Mouse (Mus musculus): ENCODE data around the gene Pi4k2a. TPM values are rescaled to one million over a fixed set of nuclear protein-coding genes. Genes with fewer than 3 reads are reported as not detected.

The Pi4k2a gene
- polyA plus RNA-seq, 1 experiment from 2014 or later: 14.5 TPM

DNA sequence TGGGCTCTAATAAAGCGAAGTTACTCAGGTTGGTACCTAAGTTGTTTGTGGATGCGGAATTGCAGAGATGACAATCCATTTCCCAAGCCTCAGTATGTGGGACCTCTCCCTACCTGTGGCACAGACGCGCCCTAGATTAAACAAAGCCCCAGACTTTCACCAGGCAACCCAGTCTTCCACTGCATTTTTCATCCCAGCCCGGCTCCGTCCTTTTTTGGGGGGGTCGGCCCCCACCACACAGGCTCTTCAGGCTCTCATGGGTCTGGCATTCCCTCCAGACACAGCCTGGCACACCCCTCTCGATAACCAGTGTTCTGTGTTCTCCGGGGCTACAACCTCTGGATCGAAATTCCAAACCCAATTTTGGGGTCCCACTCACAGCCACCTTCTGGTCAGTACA is 4.6 kb upstream of the Pi4k2a start:
- Histone ChIP-seq H3K4me2 (peak overlapping the region; percentile 89), H3K9ac (peak overlapping the region; percentile 85), H3K27ac (replicated peaks) (no peak overlapping the region), H3K9me3 (no peaks in the 10 kb centered on the region), H3K4me3 (peak overlapping the region; percentile 78), H3K36me3 (no peaks in the 10 kb centered on the region), H3K4me1 (peaks cover 19% of the 10 kb centered on the region), H3K27me3 (replicated peaks) (no peaks in the 10 kb centered on the region)
- WGBS: 11% methylated on average over 10 of the region's 10 CpGs
- ATAC-seq (ENCODE audit: extremely low read depth, insufficient number of reproducible peaks, low FRiP score, low TSS enrichment): no peak

DNA sequence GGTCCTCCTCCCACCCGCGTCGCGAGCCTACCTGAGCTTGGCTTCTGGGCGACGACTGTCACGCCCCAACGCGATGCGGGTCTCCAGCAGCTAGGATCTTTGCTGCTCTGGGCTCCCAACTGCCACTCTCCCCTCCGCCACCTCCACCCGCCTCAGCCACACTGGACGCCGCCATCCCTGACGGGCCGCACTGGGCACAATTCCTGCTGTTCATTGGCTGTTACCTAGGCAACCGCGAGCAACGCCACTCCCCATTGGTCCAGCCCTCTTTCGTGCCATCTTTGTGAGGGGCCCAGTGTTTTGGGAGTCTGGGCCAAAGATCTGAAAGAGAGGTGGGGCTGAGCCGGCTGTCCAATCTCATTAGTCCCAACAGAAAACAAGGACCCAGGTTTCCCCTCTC is 4.1 kb upstream of the Pi4k2a start, which contains the start of gene Morn4:
Gene Morn4, minus strand, starts transcription at position 192 of the 400 bp plus-strand sequence.
- no peak for ATAC-seq (ENCODE audit: extremely low read depth, insufficient number of reproducible peaks, low FRiP score, low TSS enrichment)
- Histone ChIP-seq H3K9me3 (no peaks in the 10 kb centered on the region), H3K4me3 (peak within 1 kb of the TSS; percentile 78), H3K9ac (peak within 1 kb of the TSS; percentile 85), H3K27ac (replicated peaks) (no peak within 1 kb of the TSS), H3K4me2 (peak within 1 kb of the TSS; percentile 89), H3K27me3 (replicated peaks) (no peaks in the 10 kb centered on the region), H3K4me1 (peaks cover 20% of the 10 kb centered on the region), H3K36me3 (no peaks in the 10 kb centered on the region)
- 0% methylated on average over 21 of the region's 21 CpGs for WGBS

GRCm38 (mm10) chr19:42089103-42089747 is 1.0 kb upstream of the Pi4k2a start:
- Histone ChIP-seq H3K9me3 (no peaks in the 10 kb centered on the region), H3K4me2 (peak overlapping the region; percentile 79), H3K9ac (peak overlapping the region; percentile 78)

DNA sequence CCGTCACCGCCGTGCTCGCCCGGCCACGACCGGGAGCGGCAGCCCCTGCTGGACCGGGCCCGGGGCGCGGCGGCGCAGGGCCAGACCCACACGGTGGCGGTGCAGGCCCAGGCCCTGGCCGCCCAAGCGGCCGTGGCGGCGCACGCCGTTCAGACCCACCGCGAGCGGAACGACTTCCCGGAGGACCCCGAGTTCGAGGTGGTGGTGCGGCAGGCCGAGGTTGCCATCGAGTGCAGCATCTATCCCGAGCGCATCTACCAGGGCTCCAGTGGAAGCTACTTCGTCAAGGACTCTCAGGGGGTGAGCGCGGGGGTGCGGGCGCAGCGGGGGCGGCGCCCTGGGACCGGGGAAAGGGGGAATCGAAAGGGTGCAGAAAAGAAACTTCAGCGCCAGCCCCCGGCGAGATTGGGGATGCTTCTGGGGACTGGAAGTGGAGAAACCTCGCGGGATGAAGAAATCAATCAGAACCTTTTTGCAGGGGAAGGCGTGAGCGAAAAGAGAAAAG is 419 bp downstream of the Pi4k2a start:
- H3K4me3 ChIP-seq: peak overlapping the region; percentile 96
- under 1% methylated on average over 51 of the region's 52 CpGs for WGBS
- peak overlapping the region; percentile 73 for H3K4me2 ChIP-seq
- peak overlapping the region; percentile 91 for H3K9ac ChIP-seq
- peaks cover 27% of the 10 kb centered on the region for H3K4me1 ChIP-seq
- H3K36me3 ChIP-seq: peaks cover 22% of the 10 kb centered on the region
- H3K27ac ChIP-seq (replicated peaks): peak overlapping the region; percentile 91
- peak; percentile 50 for ATAC-seq (ENCODE audit: extremely low read depth, insufficient number of reproducible peaks, low FRiP score, low TSS enrichment)
- no peaks in the 10 kb centered on the region for H3K9me3 ChIP-seq
- no peaks in the 10 kb centered on the region for H3K27me3 ChIP-seq (replicated peaks)

More at GRCm38 (mm10) chr19:42089103-42089747, 1.0 kb upstream of the Pi4k2a start:
- H3K27me3 ChIP-seq (replicated peaks): no peaks in the 10 kb centered on the region
- peaks cover 12% of the 10 kb centered on the region for H3K36me3 ChIP-seq
- 20% methylated on average over 14 of the region's 14 CpGs for WGBS
- peak overlapping the region; percentile 96 for H3K4me3 ChIP-seq
- H3K4me1 ChIP-seq: peaks cover 30% of the 10 kb centered on the region
- peak overlapping the region; percentile 91 for H3K27ac ChIP-seq (replicated peaks)
- ATAC-seq (ENCODE audit: extremely low read depth, insufficient number of reproducible peaks, low FRiP score, low TSS enrichment): no peak

GRCm38 (mm10) chr19:42099406-42099805 is 9.1 kb downstream of the Pi4k2a start:
- no peaks in the 10 kb centered on the region for H3K27me3 ChIP-seq (replicated peaks)
- WGBS: 78% methylated on average over 3 of the region's 3 CpGs
- no peak overlapping the region for H3K27ac ChIP-seq (replicated peaks)
- no peaks in the 10 kb centered on the region for H3K9me3 ChIP-seq
- no peak overlapping the region for H3K4me3 ChIP-seq
- no peak for ATAC-seq (ENCODE audit: extremely low read depth, insufficient number of reproducible peaks, low FRiP score, low TSS enrichment)
- no peaks in the 10 kb centered on the region for H3K4me1 ChIP-seq
- H3K4me2 ChIP-seq: no peak overlapping the region
- no peak overlapping the region for H3K9ac ChIP-seq
- peaks cover 41% of the 10 kb centered on the region for H3K36me3 ChIP-seq

GRCm38 (mm10) chr19:42104681-42105080 is 14.4 kb downstream of the Pi4k2a start:
- WGBS: 89% methylated on average over 9 of the region's 9 CpGs
- Histone ChIP-seq H3K4me3 (no peak overlapping the region), H3K27ac (replicated peaks) (no peak overlapping the region), H3K9ac (no peak overlapping the region), H3K27me3 (replicated peaks) (no peaks in the 10 kb centered on the region), H3K4me2 (no peak overlapping the region), H3K36me3 (peaks cover 54% of the 10 kb centered on the region), H3K9me3 (no peaks in the 10 kb centered on the region), H3K4me1 (no peaks in the 10 kb centered on the region)
- ATAC-seq (ENCODE audit: extremely low read depth, insufficient number of reproducible peaks, low FRiP score, low TSS enrichment): no peak

DNA sequence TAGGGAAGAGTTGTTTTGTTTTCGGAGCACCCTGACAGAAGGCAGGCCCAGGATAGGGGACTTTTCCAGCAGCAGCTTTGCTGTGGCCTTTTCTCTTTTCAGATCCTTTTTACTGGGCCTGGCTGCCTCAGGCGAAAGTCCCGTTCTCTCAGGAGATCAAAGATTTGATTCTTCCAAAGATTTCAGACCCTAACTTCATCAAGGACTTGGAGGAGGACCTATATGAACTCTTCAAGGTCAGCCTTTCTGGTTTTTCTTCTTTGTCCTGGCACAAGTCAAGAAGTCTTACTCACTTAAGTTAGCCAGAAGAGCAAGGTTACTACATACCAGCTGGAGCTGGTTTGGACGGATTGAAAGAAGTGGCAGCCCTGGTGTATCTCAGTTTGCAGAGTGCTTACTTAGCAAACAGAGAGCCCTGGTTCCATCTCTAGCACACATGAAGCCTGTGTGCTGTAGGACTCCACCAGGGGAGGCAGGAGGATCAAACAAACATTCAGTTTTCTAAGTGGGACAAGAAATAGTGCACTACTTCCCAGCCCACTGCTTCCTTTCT is 25.6 kb downstream of the Pi4k2a start:
- Histone ChIP-seq H3K9ac (no peak overlapping the region), H3K27me3 (replicated peaks) (no peaks in the 10 kb centered on the region), H3K4me2 (no peak overlapping the region), H3K4me1 (no peaks in the 10 kb centered on the region), H3K27ac (replicated peaks) (no peak overlapping the region), H3K36me3 (peaks cover 83% of the 10 kb centered on the region), H3K4me3 (no peak overlapping the region), H3K9me3 (no peaks in the 10 kb centered on the region)
- ATAC-seq (ENCODE audit: extremely low read depth, insufficient number of reproducible peaks, low FRiP score, low TSS enrichment): no peak
- 86% methylated on average over 4 of the region's 4 CpGs for WGBS

DNA sequence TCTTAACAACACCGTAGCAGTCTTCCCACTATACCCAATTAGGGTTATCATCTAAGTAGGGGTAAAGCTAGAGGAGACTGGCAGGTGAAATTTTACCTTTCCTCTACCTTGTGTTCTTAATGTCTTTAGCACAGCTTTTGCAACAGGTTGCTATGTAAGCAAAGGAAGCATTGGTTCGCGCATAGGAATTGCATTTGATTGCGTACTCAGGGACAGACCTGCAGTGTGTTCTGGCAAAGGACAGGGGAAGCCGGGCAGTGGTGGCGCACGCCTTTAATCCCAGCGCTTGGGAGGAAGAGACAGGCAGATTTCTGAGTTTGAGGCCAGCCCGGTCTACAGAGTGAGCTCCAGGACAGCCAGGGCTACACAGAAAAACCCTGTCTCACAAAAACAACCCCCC is 27.9 kb downstream of the Pi4k2a start:
- Histone ChIP-seq H3K27ac (replicated peaks) (no peak overlapping the region), H3K9me3 (no peaks in the 10 kb centered on the region), H3K27me3 (replicated peaks) (no peaks in the 10 kb centered on the region), H3K4me3 (no peak overlapping the region), H3K4me1 (no peaks in the 10 kb centered on the region), H3K36me3 (peaks cover 95% of the 10 kb centered on the region), H3K9ac (no peak overlapping the region), H3K4me2 (no peak overlapping the region)
- no peak for ATAC-seq (ENCODE audit: extremely low read depth, insufficient number of reproducible peaks, low FRiP score, low TSS enrichment)
- WGBS: 95% methylated on average over 9 of the region's 9 CpGs

DNA sequence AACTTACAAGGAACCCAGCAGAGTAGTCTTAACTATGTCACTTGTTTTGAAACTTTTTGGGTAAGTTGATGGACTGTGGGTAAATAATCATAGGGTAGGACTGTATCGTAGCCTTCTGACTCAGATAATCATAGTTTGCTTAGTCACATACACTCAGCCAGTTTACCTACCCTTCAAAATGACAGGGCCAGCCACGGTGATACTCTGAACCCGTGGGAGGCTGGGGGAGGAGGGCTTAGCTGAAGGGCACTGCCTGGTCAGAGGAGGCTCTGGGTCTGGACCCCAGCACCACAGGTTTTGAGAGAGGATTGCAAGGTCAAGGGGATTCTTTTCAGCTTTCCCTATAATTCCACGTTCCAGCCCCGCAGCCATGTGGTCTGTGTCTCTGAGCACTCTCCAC is 28.3 kb downstream of the Pi4k2a start:
- Histone ChIP-seq H3K27ac (replicated peaks) (no peak overlapping the region), H3K36me3 (peaks cover 95% of the 10 kb centered on the region), H3K9ac (no peak overlapping the region), H3K27me3 (replicated peaks) (no peaks in the 10 kb centered on the region), H3K4me2 (no peak overlapping the region), H3K9me3 (no peaks in the 10 kb centered on the region), H3K4me3 (no peak overlapping the region), H3K4me1 (0 out of 2 replicates have a peak, but pooled peaks cover 2% of the 10 kb centered on the region)
- no peak for ATAC-seq (ENCODE audit: extremely low read depth, insufficient number of reproducible peaks, low FRiP score, low TSS enrichment)
- WGBS: 75% methylated on average over 5 of the region's 5 CpGs

DNA sequence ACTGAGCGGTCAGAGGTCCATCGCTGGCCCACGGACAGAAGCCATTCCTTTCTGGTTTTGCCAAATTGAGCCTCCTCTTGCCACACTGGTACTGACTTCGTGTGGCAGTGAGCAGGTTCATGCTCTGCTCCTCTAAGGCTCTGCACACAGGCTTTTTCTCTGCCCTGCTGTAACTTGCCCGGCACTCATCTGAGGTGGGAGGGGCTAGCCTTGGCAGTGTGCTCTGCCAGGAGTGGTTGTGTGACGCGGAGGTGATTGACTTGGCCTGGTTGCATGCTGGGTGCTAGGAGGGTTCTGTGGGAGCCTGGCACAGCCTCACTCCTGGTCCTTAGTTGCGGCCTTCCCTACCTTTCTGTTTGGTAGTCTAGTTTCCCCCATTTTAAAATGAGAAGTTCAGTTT is 30.2 kb downstream of the Pi4k2a start:
- WGBS: 86% methylated on average over 8 of the region's 8 CpGs
- peaks cover 94% of the 10 kb centered on the region for H3K36me3 ChIP-seq
- no peaks in the 10 kb centered on the region for H3K9me3 ChIP-seq
- no peak for ATAC-seq (ENCODE audit: extremely low read depth, insufficient number of reproducible peaks, low FRiP score, low TSS enrichment)
- no peak overlapping the region for H3K27ac ChIP-seq (replicated peaks)
- no peak overlapping the region for H3K4me2 ChIP-seq
- H3K4me1 ChIP-seq: peaks cover 15% of the 10 kb centered on the region
- H3K27me3 ChIP-seq (replicated peaks): no peaks in the 10 kb centered on the region
- no peak overlapping the region for H3K9ac ChIP-seq
- no peak overlapping the region for H3K4me3 ChIP-seq

DNA sequence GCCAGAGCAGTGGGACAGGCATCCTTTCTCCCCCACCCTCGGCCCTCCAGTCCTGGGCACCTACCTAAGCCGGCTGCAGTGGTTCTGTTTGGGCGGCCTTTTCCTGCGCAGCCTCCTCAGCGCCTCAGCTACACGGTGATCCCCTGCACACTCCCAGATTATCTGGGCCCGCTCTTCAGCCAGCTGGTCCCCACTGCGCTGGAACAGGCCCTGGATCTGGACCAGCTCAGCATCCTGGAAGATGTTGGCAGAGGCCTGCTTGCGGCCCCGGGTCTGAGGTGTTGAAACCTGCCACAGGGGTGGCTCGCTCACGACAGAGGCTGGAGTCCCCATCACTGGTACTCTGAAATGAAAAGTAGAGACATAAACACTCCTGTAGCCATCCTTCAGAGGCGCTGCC is 34.4 kb downstream of the Pi4k2a start:
- 74% methylated on average over 13 of the region's 13 CpGs for WGBS
- H3K4me1 ChIP-seq: peaks cover 50% of the 10 kb centered on the region

More for the DNA sequence above, 34.4 kb downstream of the Pi4k2a start:
- Histone ChIP-seq H3K4me3 (no peak overlapping the region), H3K27me3 (replicated peaks) (no peaks in the 10 kb centered on the region), H3K27ac (replicated peaks) (no peak overlapping the region), H3K9ac (no peak overlapping the region), H3K36me3 (peaks cover 54% of the 10 kb centered on the region), H3K4me2 (no peak overlapping the region), H3K9me3 (no peaks in the 10 kb centered on the region)
- ATAC-seq (ENCODE audit: extremely low read depth, insufficient number of reproducible peaks, low FRiP score, low TSS enrichment): no peak

Data from heart, embryonic 13.5 days (tissue).